Mouse (Mus musculus) heart, embryonic 11.5 days (tissue): ENCODE data around the gene Kmt2a. TPM values are rescaled to one million over a fixed set of nuclear protein-coding genes. Genes with fewer than 3 reads are reported as not detected.

Experiments
- ATAC-seq: fragments of 200-750 bp; cut with Nextera tagmentation; replicated peaks from 2 replicates; pipeline ENCODE4 v1.8.0; 2017; ENCODE audit warnings: moderate library complexity; ENCODE audit not compliant: insufficient number of reproducible peaks, low FRiP score, low TSS enrichment
- H3K27ac ChIP-seq: fragments of 300-500 bp; sonication (generic); 2 replicates; pipeline ENCODE4 v1.5.1; 2014; ENCODE audit warnings: mild to moderate bottlenecking, low read depth, low read length
- H3K27me3 ChIP-seq: fragments of 300-500 bp; sonication (generic); 2 replicates; pipeline ENCODE4 v1.6.1; 2014; ENCODE audit warnings: mild to moderate bottlenecking, low read length, mixed read lengths; ENCODE audit not compliant: control insufficient read depth, insufficient read depth
- H3K36me3 ChIP-seq: fragments of 300-500 bp; sonication (generic); 2 replicates; pipeline ENCODE4 v1.6.1; 2014; ENCODE audit warnings: mild to moderate bottlenecking, low read length, moderate library complexity, mixed read lengths; ENCODE audit not compliant: control insufficient read depth, insufficient read depth
- H3K4me1 ChIP-seq: fragments of 300-500 bp; sonication (generic); 2 replicates; pipeline ENCODE4 v1.6.1; 2014; ENCODE audit warnings: low read length; ENCODE audit not compliant: control insufficient read depth, insufficient read depth
- H3K4me2 ChIP-seq: fragments of 300-500 bp; sonication (generic); 2 replicates; pipeline ENCODE4 v1.6.1; 2014; ENCODE audit warnings: mild to moderate bottlenecking, moderate library complexity
- H3K4me3 ChIP-seq: fragments of 300-500 bp; sonication (generic); 2 replicates; pipeline ENCODE4 v1.5.1; 2014; ENCODE audit warnings: low read depth, low read length
- H3K9ac ChIP-seq: fragments of 300-500 bp; sonication (generic); 2 replicates; pipeline ENCODE4 v1.6.1; 2014; ENCODE audit warnings: mild to moderate bottlenecking, low read depth, low read length, moderate library complexity
- H3K9me3 ChIP-seq: fragments of 300-500 bp; sonication (generic); replicated peaks from 2 replicates; pipeline ENCODE4 v1.6.1; 2016; ENCODE audit warnings: low read length; ENCODE audit not compliant: control insufficient read depth
- WGBS: fragments of 180-500 bp; shearing (Covaris S2); extraction: QIAGEN DNeasy Blood & Tissue Kit; methylation state at CpG from one replicate; pipeline ENCODE4 v1.1.7; 2014; ENCODE audit not compliant: insufficient replicate concordance; 5-methylcytosine and 5-hydroxymethylcytosine counted together
- polyA plus RNA-seq: library from polyadenylated mRNA; unstranded; fragments of >200 nt; fragmentation: Nextera tagmentation; extraction: Ambion mirVana; gene quantifications from 2 replicates; pipeline ENCODE4 v1.2.1, GENCODE M21; 2014

Kmt2a gene
- polyA plus RNA-seq, 1 experiment from 2014 or later: 13.9 TPM

DNA sequence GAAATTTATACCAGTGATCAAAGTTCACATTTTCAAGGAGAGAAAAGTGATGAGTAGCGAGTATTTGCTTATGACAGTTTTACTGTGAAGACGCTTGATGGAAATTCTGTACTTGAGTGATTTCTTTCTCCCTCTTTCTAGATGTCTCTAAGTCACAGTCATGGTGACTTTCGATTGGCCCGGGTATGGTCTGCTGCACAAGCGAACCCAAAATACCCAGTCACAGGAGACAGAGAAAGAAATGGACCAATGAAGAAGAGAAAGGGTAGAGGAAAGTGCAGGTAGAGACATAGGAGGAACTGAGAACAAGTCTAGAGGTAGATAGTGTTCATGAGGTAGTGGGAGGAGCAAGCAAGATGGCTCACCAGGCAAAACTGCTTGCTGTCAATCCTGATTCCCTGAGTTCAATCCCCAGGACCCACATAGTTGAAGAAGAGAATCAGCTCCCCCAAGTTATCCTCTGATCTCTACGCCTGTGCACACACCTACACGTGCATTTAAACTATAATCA lies 7.1 kb upstream of the Kmt2a start:
- Histone ChIP-seq H3K36me3 (no peaks in the 10 kb centered on the region), H3K27ac (no peak overlapping the region), H3K27me3 (no peaks in the 10 kb centered on the region), H3K4me1 (0 out of 2 replicates have a peak, but pooled peaks cover 7% of the 10 kb centered on the region), H3K4me3 (no peak overlapping the region), H3K9me3 (no peaks in the 10 kb centered on the region), H3K4me2 (no peak overlapping the region), H3K9ac (no peak overlapping the region)
- ATAC-seq: no peak
- 79% methylated on average over 7 of the region's 7 CpGs for WGBS

DNA sequence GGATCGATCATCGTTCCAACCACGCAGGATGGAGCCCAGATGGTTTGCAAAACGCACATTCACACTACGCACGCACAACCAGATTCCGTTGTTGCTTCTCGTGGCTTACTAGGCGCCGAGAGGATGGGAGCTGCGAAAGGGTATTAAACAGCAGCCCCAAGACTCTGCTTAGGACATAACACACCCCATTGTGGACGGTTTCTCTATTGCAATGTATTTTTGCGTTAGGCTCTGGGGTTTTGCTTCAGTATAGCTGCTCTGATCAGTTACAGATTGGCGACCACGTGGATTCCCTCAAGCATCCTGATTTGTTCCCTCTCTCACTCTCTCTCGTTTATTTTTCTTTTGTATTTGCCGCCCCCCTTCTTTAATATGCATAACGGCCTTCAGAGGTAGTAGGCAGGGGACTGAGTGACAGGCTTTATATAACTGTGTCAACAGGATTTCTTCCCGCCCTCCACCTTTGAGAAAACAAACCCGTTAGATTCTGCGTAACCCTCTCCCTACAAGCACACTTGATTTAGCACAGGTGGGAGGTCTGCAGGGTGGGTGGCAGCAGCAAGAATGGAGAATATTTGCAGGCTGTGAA lies 2.0 kb upstream of the Kmt2a start:
- H3K4me2 ChIP-seq: peak overlapping the region; percentile 80
- no peak overlapping the region for H3K9ac ChIP-seq
- H3K27me3 ChIP-seq: no peaks in the 10 kb centered on the region
- ATAC-seq: no peak
- peak overlapping the region; percentile 88 for H3K4me3 ChIP-seq
- WGBS: 1% methylated on average over 21 of the region's 21 CpGs
- peaks cover 18% of the 10 kb centered on the region for H3K4me1 ChIP-seq
- H3K9me3 ChIP-seq: no peaks in the 10 kb centered on the region
- no peak overlapping the region for H3K27ac ChIP-seq
- no peaks in the 10 kb centered on the region for H3K36me3 ChIP-seq

DNA sequence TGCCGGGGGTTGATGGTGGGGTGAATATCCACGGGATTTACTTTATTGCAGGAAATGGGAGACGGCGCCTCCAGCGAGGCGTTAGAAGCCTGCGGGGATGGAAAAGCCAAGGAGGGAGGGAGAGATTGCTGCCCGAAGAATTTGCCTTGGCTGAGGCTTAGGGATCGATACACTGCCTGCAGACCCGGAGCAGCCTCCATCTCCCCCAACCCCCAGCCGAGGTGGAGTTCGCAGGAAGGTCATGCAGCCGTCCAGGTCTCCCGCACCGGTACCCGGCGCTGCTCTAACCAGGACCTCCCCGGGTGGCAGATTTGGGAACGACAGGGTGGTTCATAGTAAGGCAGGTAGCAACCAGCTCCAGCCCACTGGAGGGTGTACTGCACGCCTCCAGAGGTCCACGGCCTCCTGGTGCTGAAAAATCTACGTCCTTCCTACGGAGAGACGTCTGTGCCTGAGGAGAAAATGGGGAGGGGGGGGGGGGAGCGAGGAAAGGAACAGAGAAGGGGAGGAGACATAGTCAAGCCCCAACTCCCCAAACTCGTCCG lies 1.4 kb upstream of the Kmt2a start:
- Histone ChIP-seq H3K4me1 (peaks cover 19% of the 10 kb centered on the region), H3K4me3 (peak overlapping the region; percentile 88), H3K36me3 (no peaks in the 10 kb centered on the region), H3K27me3 (no peaks in the 10 kb centered on the region), H3K4me2 (peak overlapping the region; percentile 80), H3K9me3 (no peaks in the 10 kb centered on the region), H3K27ac (peak overlapping the region; percentile 89; the same call in 1 of the 2 replicates), H3K9ac (peak overlapping the region; percentile 76; the same call in 1 of the 2 replicates)
- under 1% methylated on average over 26 of the region's 27 CpGs for WGBS
- no peak; the same call in 1 of the 2 replicates for ATAC-seq

DNA sequence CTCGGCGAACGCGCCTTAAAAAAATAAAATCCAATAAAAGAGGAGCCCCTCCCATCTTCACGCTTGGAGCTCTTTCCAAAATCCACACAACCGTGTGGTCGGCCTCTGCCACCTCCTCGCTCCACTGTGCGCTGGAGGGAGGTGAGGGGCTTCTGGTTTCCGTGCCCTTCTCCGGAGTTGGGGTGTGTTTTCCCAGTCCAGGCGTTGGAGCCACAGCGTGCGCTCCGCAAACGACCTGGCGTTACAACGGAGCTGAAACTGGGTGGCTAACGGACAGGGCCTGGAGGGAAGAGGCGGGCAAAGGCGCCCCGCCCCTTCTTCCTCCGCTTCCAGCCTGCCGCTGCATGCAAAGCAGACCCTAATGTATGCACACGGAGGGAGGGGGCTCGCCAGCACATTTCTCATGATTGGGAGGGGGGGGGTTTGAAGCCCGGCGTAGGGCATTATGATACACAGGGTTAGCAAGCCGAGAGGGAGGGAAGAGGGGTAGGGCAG lies 892 bp upstream of the Kmt2a start:
- under 1% methylated on average over 29 of the region's 29 CpGs for WGBS
- Histone ChIP-seq H3K27ac (peak overlapping the region; percentile 89), H3K36me3 (no peaks in the 10 kb centered on the region), H3K9me3 (no peaks in the 10 kb centered on the region), H3K4me3 (peak overlapping the region; percentile 88), H3K4me2 (peak overlapping the region; percentile 80), H3K27me3 (no peaks in the 10 kb centered on the region), H3K4me1 (peaks cover 22% of the 10 kb centered on the region), H3K9ac (peak overlapping the region; percentile 76)
- peak; percentile 60; the same call in 1 of the 2 replicates for ATAC-seq

DNA sequence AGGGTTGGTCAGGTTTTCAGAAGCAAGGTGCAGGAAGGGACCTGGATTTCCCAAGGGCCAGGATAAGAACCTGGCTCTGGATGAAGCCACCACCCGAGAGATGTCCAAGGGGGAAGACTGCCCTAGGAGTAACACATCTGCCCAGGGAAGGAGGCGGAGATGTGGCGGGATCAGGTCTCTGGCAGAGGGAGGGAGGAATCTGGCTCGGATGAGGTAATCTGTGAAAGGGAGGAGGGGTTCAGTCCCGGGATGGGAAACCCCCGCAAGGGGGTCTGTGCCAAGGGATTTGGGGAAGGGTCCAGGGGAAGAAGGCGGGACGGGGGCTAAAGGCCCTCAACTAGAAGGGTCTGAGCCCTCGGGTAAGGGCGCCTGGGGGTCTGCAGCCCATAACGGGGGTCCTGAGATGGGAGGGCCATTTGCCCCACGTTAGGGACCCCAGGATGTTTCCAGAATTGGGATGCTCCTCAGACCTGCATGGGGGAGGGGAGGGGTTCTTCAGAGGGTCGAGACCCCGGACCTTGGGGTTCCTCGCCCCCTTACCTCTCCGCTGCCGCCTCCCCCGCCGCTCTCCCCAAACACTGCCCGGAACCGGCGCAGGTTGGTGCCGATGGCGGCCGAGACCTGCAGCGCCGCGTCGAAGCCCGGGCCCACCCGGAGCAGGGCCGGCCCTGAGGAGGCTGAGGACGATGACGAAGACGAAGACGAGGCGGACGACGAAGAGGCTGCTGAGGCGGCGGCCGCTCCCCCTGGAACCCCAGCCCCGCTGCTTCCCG lies 601 bp downstream of the Kmt2a start:
- peak; percentile 16; the same call in 1 of the 2 replicates for ATAC-seq
- Histone ChIP-seq H3K9me3 (no peaks in the 10 kb centered on the region), H3K4me3 (peak overlapping the region; percentile 88), H3K4me1 (peaks cover 30% of the 10 kb centered on the region), H3K36me3 (no peaks in the 10 kb centered on the region), H3K9ac (peak overlapping the region; percentile 89), H3K27me3 (no peaks in the 10 kb centered on the region), H3K27ac (peak overlapping the region; percentile 89), H3K4me2 (peak overlapping the region; percentile 80)
- WGBS: under 1% methylated on average over 36 of the region's 44 CpGs

DNA sequence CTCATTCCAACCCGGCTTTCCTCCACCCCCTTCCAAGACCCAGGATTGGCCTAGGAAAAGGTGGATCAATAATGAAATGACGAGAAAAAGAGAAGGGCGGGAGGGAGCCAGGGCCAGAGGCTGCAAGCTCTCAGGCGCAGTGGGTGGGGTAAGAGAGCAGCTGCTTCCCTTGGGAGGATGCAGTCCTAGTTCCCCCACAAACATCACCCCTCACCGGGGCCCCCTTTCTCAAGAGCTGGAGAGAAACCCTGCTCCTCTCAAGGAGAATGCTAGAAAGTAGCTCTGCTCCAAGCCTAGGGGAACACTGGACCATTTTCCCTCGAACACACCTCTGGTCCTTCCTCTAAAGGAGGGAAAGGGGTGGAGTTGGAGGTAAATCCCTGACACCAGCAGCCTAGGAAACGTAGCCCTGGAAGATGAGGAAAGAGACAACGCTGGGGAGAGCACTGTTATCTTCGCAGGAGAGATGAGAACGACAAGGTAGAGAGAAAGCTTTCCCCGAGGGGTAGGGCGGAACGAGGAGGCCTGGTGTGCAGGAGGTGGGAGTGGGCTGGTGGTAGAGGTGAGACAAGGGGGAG lies 1.3 kb downstream of the Kmt2a start:
- Histone ChIP-seq H3K9ac (peak overlapping the region; percentile 89), H3K4me3 (peak overlapping the region; percentile 88), H3K27ac (no peak overlapping the region; the same call in 1 of the 2 replicates), H3K4me2 (peak overlapping the region; percentile 80), H3K4me1 (peaks cover 33% of the 10 kb centered on the region), H3K9me3 (no peaks in the 10 kb centered on the region), H3K27me3 (no peaks in the 10 kb centered on the region), H3K36me3 (no peaks in the 10 kb centered on the region)
- WGBS: 2% methylated on average over 13 of the region's 13 CpGs
- no peak for ATAC-seq

DNA sequence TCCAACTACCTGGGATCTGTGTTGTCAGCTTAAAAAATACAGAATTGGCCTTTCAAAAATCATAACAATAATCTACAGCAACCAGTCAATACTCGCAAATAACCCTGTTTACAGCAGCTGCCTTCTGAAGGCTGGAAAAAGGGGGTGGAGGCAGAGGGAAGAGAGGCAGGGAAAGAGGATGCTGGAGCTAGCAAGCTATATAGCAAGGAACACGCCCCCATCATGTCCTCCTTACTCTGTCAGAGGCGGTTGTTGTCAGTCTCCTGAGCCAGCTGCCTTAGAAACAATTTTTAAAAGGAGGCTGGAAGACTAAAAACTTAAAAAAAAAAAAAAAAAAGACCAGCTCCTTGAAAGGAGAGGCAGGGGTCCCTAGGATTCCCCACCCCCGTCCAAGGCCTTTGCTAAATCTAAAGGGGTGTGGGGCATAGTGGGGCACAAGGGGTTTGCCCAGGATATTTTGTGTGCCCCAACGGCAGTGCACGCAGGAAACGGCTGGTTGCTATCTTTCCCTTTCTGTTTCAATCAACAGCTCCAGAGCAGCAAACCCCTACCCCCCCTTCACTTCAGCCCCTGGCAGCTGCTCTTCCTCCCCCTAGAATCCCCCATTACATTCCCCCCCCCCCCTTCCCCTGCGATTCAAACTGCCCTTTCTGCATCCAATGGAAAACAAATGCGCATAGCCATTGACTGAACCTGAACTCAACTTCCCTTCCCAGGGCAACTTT lies 2.2 kb downstream of the Kmt2a start:
- peak overlapping the region; percentile 88 for H3K4me3 ChIP-seq
- H3K9ac ChIP-seq: peak overlapping the region; percentile 89
- H3K4me1 ChIP-seq: peaks cover 40% of the 10 kb centered on the region
- H3K27me3 ChIP-seq: no peaks in the 10 kb centered on the region
- ATAC-seq: no peak
- H3K27ac ChIP-seq: no peak overlapping the region
- no peaks in the 10 kb centered on the region for H3K36me3 ChIP-seq
- peak overlapping the region; percentile 80 for H3K4me2 ChIP-seq
- 24% methylated on average over 9 of the region's 9 CpGs for WGBS
- H3K9me3 ChIP-seq: no peaks in the 10 kb centered on the region

DNA sequence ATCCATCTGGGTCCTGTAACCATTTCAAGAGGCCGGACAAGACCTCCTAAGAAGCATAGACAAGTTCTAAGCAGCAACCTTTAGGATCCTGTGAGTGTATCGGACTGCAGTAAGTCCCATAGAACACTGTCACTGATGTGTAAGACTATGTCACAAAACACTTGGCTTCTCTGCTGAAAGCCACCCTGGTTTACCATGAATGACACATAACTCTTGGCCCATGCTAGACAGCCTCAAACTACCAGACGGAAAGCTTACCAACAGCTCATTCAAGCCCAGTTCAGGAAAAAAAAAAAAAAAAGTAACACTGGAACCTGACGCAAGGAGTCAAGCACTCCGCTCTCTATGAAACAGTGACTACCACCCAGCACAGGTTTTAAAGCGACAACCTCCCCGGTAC lies 3.4 kb downstream of the Kmt2a start:
- H3K27ac ChIP-seq: no peak overlapping the region
- H3K36me3 ChIP-seq: no peaks in the 10 kb centered on the region
- no peaks in the 10 kb centered on the region for H3K9me3 ChIP-seq
- H3K4me2 ChIP-seq: no peak overlapping the region
- no peak overlapping the region for H3K4me3 ChIP-seq
- peaks cover 53% of the 10 kb centered on the region for H3K4me1 ChIP-seq
- H3K27me3 ChIP-seq: no peaks in the 10 kb centered on the region
- WGBS: 90% methylated on average over 7 of the region's 7 CpGs
- no peak overlapping the region for H3K9ac ChIP-seq
- no peak for ATAC-seq
